Mouse (Mus musculus): ENCODE results near the gene Iqch.

Iqch gene

DNA sequence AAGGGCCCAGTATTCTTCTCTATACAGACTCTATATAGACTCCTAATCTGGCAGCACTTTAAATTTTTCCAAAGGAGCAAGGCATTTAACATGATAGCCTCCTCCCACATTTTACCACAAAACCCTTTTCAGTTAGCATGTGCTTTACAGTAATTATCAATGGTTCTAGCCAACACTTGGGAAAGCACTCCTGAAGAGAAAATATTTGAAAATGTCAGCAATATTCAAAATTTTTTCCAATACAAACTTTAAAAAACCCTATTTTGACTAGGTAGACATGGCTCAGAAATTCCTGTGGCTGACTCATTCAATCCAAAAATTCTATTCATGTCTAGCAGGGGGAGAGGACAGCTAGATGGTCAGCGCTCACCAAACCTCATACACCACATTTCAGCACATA is 100.8 kb downstream of the Iqch start:
- in situ Hi-C loops (cut with MboI; ENCODE audit: low sequenced_read_pairs), result no loop called here

DNA sequence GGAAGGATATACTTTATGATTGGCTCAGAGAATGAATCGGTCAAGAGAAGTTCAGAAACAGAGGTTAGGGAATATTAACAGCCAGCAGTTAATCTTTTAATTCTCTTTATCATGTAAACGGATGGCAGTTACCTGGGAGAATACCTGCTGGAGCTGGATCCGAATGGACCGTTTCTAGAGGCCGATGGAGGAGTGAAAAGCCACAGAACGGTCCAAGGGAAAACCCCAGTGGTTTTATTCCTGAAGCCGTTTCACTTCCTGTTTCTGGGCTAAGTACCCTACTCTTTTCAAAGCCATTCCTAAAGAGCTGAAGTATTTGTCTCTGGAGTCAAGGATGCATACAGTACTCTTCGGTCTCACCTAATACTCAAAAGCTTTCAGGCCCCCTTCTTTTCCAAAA is 102.4 kb downstream of the Iqch start:
- in situ Hi-C loops (cut with MboI; ENCODE audit: low sequenced_read_pairs), result no loop called here

DNA sequence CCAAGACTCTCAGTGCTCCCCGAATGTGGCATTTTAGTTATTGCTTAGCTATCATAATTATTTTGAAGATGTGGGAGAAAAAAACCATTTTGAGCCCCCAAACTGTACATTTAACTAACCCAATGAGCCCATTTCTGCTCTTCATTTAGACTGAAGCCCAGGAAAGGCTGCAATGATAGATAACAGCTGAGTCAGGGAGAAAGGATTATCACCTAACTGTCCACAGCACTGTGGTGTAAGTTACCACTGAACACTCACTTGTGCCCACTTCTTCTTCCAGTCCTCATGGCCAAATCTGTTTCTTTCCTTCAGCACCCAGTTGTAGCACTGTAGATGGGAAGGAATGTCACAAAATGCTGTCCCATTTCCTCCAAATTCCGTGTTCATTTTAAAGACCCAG is 106.5 kb downstream of the Iqch start:
- in situ Hi-C loops (cut with MboI; ENCODE audit: low sequenced_read_pairs), result no loop called here

DNA sequence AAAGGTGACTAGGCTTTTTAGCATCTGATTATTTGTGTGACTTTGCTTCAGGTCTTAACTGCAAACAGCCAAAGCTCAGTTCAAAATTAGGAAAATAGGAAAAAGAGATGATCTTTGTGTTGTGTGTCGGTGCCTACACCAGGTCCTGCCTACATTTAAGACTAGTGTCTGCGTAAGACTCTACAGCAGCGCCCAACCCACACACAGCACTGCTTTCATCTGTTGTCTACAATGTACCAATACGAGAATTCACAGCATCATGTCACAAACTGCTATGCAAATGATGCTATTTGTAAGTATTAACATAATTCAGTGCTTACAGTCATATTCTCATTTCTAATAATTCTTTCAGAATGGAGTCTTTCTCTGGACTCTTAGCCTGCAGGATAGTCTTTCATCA is 108.5 kb downstream of the Iqch start:
- in situ Hi-C loops (cut with MboI; ENCODE audit: low sequenced_read_pairs), result no loop called here

DNA sequence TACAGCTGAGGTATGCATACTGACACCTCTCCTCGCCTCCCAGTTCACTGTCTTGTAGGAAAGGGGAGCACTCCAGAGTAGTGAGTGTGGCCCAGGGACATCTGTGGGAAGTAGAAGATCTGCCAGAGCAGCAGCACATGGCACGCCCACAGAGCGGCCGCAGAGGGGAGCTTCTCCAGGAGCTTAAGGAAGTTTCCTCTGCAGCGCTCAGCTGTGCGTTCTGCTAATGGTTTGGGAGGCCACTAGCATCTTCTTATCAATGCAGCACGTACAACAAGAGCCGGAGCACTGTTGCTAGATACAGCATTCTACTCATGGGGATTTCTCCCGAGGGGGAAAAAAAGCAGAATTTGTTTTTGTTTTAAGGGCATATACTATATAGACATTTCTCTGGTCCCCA is 110.0 kb downstream of the Iqch start:
- in situ Hi-C loops (cut with MboI; ENCODE audit: low sequenced_read_pairs), result no loop called here

DNA sequence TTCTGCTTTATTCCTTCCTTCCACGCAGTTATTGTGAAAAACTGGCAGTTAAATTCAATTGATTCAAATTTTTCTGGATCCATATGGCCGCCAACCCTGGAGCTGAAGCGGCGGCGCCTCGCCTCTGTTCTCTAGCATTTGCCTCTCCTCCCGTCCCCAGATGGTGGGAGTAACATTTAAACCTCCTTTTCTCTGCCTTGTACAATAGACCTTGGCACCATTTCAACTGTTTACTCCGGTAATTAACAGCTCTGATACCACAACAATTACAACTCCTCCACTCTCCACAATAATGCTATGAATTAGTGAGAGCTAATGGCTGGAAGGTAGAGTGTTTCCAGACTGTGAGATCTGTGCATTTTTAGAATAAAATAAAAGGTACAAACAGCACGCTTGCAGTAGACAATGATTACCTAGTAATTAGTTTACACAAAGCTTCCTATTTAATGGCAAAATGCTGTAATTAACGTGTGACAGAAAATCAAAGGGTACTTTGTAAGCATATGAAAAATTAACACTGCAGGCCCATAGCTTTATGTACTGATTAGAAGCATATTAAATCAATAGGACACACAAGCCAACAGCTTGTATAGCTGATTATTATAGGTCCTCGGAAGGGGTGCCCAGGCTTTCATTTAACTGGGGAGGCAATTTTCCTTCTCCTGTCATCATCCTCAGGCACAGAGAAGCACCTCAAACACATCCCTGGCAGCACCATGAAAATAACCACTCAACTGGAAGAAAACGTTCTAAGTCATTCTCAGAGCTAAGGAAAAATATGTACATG is 111.6 kb downstream of the Iqch start:
- in situ Hi-C loops (cut with MboI; ENCODE audit: low sequenced_read_pairs), result no loop called here

DNA sequence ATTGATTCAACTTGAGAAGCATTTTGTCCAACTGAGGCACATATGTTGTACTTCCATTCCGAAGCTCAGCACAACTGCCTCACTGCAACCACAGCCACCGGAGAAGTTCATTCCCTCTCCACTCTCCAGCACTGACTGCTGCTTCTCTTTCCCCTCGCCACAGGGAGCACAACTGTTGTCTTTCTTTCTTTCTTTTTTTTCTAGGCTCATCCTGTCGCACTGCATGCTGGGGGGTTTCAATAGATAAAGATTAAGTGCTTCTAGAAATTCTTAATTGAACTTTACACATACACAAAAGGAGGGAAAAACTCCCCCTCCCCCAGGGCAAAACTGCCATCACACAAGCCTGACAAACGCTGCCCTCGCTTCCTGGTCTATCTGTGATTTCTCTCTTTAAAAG is 113.1 kb downstream of the Iqch start:
- in situ Hi-C loops (cut with MboI; ENCODE audit: low sequenced_read_pairs), result no loop called here

DNA sequence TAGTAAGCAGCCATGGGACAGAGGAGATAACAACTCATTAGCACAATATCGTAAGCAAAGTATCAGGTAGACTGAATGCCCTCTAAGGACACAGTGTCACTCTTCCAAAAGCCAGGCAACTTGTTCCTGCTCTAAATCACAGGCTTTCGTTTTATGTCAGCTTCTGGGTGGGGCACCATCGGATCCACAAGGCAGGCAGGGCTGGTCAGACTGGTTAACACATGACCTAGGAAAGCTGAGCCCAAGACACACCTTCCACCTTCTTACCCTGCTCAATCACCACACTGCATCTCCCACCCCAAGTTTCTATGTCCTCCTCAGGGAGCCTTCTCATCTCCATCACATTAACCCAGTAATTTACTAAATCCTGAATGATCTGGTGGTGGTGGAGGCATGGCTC is 136.7 kb downstream of the Iqch start:
- in situ Hi-C loops (cut with MboI; ENCODE audit: low sequenced_read_pairs), result no loop called here

DNA sequence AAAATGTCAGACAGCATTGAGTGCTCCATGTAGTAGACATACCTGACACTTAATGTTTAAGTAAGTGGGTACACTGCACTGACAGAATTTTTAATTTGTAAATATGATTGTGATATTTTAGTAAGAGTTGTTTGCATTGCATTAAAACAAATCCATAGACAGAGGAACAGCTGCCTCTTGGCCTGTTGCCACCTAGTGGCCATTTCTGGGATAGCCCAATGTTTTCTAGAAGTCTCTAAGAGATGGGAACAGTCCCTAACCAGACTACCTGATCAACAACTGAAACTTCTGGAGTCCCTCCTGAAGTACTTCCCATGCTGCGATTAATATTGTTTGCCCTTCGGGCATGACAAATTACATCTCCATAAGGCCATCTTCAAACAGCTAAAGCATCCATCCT is 140.0 kb downstream of the Iqch start:
- in situ Hi-C loops (cut with MboI; ENCODE audit: low sequenced_read_pairs), result no loop called here

DNA sequence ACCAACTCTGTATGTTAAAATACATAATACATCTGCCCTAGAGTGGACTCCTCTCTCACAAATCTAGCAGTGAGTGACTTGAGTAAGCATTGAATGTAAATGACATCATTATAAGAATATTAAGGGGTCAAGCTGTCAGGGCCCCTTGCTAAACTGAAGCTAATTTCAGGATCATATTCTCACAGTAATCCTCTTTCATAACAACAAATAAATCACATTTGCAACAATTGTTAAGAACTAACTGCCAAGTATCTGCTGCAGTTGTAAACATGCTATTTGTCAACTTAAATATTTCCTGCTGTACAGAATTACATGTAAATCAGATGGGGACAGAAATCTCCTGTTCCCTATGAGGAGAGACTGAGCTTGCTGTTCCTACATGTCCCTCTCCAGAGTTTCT is 145.9 kb downstream of the Iqch start:
- in situ Hi-C loops (cut with MboI; ENCODE audit: low sequenced_read_pairs), result no loop called here

DNA sequence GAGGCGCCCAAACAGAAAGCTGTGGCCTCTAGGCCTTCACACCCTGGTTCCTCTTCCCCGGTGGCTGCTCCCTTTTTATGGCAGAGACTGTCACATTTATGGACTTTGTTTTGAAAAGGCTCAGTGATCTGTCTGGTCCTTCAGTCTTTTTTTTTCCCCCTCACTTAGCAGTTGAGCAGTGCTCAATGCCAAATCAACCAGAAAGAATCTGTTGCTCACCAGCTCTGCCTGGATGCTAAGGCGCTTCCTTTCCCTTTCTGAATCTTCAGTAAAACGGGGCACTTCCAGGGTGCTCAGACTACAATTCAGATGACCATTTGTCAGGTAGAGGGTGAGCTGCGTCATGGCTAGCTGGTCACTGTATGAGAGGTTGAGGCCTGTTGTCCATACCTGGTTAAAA is 148.0 kb downstream of the Iqch start:
- in situ Hi-C loops (cut with MboI; ENCODE audit: low sequenced_read_pairs), result no loop called here

DNA sequence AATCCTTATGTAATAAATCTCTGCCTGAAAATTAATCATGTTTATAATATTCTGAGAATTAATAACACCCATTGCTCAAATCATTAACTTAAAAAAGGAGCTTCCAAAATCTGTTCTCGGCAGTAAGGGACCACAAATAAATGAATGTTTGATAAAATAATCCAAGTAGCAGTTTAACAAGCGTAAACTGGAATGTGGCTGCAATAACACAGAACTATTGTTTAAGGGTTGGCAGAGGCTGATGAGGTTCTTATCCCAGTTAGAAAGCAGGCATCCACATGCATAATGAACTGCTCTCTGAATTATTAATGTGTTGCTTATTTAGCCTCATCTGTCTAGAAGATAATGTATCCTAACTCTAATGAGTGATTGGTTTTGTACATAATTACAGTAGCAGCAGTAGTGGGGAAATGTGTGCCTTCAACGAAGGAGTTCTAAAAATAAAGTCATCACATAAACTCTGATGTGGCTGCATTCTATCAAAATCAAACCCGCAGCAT is 151.7 kb downstream of the Iqch start:
- in situ Hi-C loops (cut with MboI; ENCODE audit: low sequenced_read_pairs), result no loop called here

DNA sequence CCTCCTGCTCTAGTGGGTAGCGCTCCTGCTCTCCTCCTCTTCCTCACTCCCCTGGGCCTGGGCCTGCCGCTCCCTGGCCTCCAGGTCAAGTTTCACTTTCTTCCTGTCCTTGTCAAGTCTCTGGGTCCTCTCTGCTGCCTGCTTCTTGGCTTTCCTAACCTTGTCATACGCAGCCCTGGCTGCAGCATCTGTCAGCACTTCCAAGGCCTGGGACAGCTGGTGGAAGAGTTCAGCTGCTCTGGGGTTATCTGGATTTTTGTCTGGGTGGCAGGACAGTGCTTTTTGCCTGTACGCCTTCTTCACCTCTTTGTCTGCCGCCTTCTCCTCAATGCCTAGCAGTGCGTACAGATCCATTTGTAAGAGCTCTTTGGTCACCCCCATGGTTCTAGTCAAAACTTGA is 158.6 kb downstream of the Iqch start:
- in situ Hi-C loops (cut with MboI; ENCODE audit: low sequenced_read_pairs), result no loop called here

DNA sequence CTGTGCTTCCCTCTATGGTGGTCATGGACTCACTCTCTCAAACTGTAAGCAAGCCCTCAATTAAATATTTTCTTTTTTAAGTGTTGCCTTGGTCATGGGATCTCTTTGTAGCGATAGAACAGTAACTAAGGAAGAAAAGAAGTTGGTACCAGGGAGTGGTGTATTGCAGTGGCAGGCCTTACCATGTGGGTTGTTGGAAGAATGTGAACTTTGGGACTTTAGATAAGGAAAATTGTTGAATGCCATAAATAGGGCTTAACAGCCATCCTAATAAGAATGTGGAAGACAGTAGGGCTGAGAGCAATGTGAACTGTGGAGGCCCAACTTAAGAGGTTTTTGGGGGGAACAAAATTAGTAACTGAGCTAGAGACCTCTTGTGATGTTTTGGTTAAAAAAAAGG is 171.6 kb downstream of the Iqch start:
- in situ Hi-C loops (cut with MboI; ENCODE audit: low sequenced_read_pairs), result no loop called here

DNA sequence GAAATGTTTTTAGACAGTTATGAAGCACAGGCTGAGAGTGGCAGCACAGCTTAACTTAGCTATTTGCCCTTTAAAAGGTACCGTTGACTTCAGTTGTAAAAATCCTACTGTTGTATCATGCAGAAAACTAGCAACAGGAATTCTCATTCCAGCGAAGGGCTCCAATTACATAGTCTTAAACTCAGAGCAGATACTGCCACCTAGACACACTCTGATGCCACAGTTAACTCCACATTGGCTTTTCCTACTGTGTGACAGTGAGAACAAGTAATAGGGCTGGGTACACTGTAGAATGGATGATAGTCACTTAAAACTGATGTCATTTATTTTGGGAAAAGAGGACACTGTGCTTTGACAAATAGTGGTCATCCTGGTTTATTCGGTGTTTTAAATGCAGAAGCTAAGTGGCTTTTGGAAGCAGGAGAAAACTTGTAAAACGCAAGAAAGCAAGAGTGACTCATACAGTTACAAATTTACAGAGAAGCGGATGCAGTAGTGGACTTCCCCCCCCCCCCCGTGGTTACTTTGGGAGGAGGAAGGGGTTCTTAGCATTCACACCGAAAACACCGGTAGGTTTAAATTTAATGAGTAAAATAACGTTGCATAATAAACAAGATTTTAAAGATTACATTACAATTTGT is 181.1 kb downstream of the Iqch start:
- in situ Hi-C loops (cut with MboI; ENCODE audit: low sequenced_read_pairs), result no loop called here

DNA sequence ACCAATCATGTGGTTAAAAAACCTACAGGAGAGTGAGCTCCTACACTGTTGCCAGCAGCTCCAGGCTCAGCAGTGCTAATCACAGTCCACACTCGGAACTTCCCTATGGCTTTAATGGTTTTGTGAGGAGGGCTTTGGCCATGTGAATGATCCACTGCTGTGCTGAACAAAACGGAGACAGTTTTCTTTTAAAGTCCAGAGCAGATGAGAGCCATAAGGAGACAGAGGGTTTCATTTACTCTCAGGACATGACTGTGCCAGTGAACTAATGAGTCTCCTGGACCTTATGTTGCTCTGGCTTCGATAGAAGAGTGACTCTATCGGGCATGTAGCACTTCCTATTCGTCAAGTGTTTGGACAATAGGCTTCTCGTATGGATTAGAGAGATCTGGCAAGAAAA is 181.9 kb downstream of the Iqch start:
- in situ Hi-C loops (cut with MboI; ENCODE audit: low sequenced_read_pairs), result no loop called here

DNA sequence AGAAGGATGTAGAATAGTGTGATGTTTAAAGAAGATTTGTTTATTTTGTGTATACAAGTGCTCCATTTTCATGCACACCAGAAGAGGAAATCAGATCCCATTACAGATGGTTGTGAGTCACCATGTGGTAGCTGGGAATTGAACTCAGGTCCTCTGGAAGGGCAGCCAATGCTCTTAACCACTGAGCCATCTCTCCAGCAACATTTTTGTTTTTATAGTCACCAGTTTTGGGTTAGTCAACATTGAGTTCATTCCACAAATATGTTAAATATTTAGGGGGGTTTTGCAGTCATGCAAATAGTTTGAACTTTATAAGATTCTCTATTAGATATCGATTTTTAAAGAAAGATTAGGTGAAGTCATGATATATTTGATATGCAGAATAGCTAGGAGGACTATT is 202.1 kb downstream of the Iqch start:
- in situ Hi-C loops (cut with MboI; ENCODE audit: low sequenced_read_pairs), result no loop called here

DNA sequence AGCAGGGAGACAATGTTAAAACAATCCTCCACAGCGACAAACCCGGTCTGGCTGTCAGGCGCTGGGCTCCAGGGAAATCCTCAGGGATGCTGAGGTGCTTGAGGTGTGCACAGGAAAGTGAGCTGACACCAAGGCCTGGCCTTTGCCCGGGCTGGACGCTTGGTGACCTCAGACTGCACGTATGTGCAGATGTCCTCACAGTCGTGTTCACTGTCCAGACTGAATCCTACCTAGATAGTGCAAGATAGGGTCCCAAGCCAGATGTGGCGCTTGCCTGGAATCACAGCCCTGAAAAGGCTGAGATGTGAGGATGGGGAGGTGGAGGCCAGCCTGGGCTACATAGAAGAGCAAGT is 202.9 kb downstream of the Iqch start:
- in situ Hi-C loops (cut with MboI; ENCODE audit: low sequenced_read_pairs), result no loop called here

DNA sequence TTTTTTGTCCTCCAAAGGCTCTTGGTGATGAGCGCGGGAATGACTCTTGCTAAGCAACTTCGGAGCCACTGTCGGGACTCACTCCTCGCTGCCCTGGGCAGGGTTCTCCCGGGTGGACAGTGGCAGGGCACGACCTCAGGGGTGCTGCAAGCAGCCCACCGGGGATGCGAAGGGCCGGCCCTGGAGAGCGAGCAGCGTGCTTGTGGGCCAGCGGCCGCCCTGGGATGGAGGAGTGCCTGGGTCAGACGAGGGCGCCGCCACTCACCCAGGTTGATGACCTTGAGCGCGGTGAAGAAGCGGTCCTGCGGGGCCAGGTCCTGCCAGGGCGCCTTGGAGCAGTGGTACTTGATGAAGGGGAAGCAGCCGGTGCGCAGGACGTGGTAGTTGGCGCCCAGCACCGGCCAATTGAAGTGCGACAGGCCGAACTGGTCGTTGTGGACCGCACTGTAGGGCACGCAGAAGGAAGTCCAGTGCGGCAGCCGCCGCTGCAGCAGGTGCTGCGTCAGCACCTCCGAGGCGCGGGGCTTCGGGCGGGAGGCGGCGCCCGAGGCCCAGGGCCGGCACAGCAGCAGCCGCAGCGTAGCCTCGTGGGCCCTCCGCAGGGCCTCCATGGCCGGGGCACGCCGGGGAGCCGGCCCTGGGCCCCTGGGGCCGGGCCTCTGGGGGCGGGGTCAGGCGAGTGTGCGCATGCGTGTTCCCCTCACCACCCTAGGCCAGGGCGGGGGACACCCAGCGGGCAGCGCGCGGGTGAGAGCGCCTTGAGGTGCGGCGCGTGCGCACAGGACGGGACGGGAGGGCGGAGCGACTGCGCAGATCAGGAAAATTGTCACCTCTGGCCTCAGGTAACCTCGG is 203.5 kb downstream of the Iqch start, which contains the start of gene 2300009A05Rik:
Gene 2300009A05Rik (minus strand): TSS at position 636 of the 852 bp plus-strand sequence.
- in situ Hi-C loops (cut with MboI; ENCODE audit: low sequenced_read_pairs), result no loop called here

DNA sequence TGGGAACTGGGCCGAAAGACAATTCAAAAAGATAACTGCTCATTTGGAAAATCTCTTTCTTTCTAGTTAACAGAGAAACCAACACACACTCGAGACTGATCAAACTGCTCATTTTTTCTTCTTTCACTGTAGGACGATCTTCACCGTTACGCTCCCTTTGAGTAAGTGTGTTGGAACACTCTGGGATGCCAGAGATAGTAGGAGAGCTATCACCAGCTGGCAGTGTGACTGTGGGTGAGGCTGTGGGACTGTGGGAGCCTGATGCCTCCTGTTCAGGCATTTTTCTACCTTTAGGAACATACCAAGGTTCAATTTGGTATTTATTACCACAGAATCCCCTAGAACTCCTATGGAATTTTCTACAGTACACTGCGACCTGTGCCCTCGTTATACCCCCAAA is 206.7 kb downstream of the Iqch start:
- in situ Hi-C loops (cut with MboI; ENCODE audit: low sequenced_read_pairs), result no loop called here

DNA sequence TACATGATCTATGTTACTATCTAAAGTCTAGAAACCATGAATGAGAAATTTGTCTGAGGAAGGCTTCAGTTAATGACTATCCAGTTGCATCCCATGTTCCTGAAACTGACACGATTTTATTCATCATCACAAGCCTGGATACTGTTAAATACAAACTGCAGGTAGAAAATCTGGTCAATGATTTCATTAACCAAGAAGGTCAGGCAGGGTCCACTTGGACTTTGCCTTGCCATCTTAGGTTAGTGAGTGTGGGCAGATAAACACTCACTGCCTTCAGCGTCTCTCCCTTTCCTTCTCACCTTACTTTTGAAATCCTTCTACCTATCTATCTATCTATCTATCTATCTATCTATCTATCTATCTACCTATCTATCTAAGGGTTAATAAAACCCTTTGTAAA is 211.0 kb downstream of the Iqch start:
- in situ Hi-C loops (cut with MboI; ENCODE audit: low sequenced_read_pairs), result no loop called here

DNA sequence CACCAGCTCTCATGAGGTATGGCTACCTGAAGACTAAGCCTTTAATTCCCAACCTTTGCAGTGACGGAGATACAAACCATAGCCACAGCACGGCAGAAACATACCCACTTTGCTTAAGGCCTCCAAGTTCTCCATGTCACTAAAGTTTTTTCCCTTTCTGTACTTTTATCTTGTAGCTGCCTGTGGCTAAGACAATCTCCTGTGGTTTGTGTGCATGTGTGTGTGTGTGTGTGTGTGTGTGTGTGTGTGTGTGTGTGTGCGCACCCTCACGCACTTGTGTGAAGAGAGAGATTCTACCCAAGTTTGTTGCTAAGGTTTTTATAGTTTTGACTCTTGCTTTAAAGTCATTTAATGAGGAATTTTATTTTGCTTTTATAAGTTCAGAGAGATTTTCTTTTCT is 219.5 kb downstream of the Iqch start:
- in situ Hi-C loops (cut with MboI; ENCODE audit: low sequenced_read_pairs), result no loop called here
